ENCODE assay signal across 10 mouse cellular contexts in genomic region chr10:66994469-66994868, GRCm38 (mm10).
DNase-seq lines count a peak whose midpoint lies in the region; ATAC-seq lines count a peak whose summit lies in the region.
"Had no signal": no experiment of that assay in that cellular context is flagged by ENCODE, and none has a peak within 500 bp of the region (broad histone marks: within the 10 kb centered on the region; RNA-seq: fewer than 3 reads in every experiment).

No protein-coding gene starts in this region.

- peaks cover 14% of the 10 kb centered on the region for H3K4me1 ChIP-seq in heart, embryonic 12.5 days (replicated peaks)
- H3K4me1 ChIP-seq in neural tube, embryonic 13.5 days (replicated peaks) = peaks cover 17% of the 10 kb centered on the region
- peaks cover 11% of the 10 kb centered on the region for H3K4me1 ChIP-seq in neural tube, embryonic 15.5 days
- peaks cover 12% of the 10 kb centered on the region for H3K4me1 ChIP-seq in hindbrain, embryonic 12.5 days

- H3K27ac ChIP-seq in heart, embryonic 12.5 days (ENCODE audit: poor library complexity, severe bottlenecking) = peak overlapping the region; percentile 71
- peak overlapping the region; percentile 70 for H3K27ac ChIP-seq in neural tube, embryonic 13.5 days (replicated peaks)
- no peak overlapping the region for H3K27ac ChIP-seq in neural tube, embryonic 15.5 days (replicated peaks)
- H3K27ac ChIP-seq in hindbrain, embryonic 12.5 days = no peak overlapping the region

- ATAC-seq in heart, embryonic 12.5 days (ENCODE audit: insufficient number of reproducible peaks, low FRiP score) = peak; percentile 69
- ATAC-seq in neural tube, embryonic 13.5 days (ENCODE audit: low read depth) = peak; percentile 59; the same call in 1 of the 2 replicates
- ATAC-seq in neural tube, embryonic 15.5 days (ENCODE audit: low FRiP score) = no peak
- peak; percentile 40; the same call in 1 of the 2 replicates for ATAC-seq in hindbrain, embryonic 12.5 days (ENCODE audit: low FRiP score)
- ATAC-seq in CD4-positive, CD25-positive, alpha-beta regulatory T cell, adult 4 months = no peak
- ATAC-seq: inflammation-experienced regulatory T-cells, adult 6 months had no signal

- no peak overlapping the region for H3K4me3 ChIP-seq in heart, embryonic 12.5 days
- H3K4me3 ChIP-seq in neural tube, embryonic 13.5 days = no peak overlapping the region
- H3K4me3 ChIP-seq in neural tube, embryonic 15.5 days (replicated peaks) = no peak overlapping the region
- no peak overlapping the region for H3K4me3 ChIP-seq in hindbrain, embryonic 12.5 days

- H3K36me3 ChIP-seq in heart, embryonic 12.5 days = no peaks in the 10 kb centered on the region
- no peaks in the 10 kb centered on the region for H3K36me3 ChIP-seq in neural tube, embryonic 13.5 days
- no peaks in the 10 kb centered on the region for H3K36me3 ChIP-seq in neural tube, embryonic 15.5 days
- no peaks in the 10 kb centered on the region for H3K36me3 ChIP-seq in hindbrain, embryonic 12.5 days

- no peak overlapping the region for H3K9ac ChIP-seq in heart, embryonic 12.5 days
- no peak overlapping the region for H3K9ac ChIP-seq in neural tube, embryonic 13.5 days
- H3K9ac ChIP-seq in neural tube, embryonic 15.5 days (replicated peaks) = no peak overlapping the region
- no peak overlapping the region for H3K9ac ChIP-seq in hindbrain, embryonic 12.5 days

- no peak overlapping the region; the same call in none of the 2 replicates for H3K4me2 ChIP-seq in heart, embryonic 12.5 days
- no peak overlapping the region for H3K4me2 ChIP-seq in neural tube, embryonic 13.5 days
- no peak overlapping the region for H3K4me2 ChIP-seq in neural tube, embryonic 15.5 days
- no peak overlapping the region for H3K4me2 ChIP-seq in hindbrain, embryonic 12.5 days (replicated peaks)

- 47% methylated on average over 5 of the region's 5 CpGs for WGBS in heart, embryonic 12.5 days
- WGBS in neural tube, embryonic 13.5 days = 67% methylated on average over 5 of the region's 5 CpGs
- WGBS in neural tube, embryonic 15.5 days = 69% methylated on average over 5 of the region's 5 CpGs
- 71% methylated on average over 5 of the region's 5 CpGs for WGBS in hindbrain, embryonic 12.5 days

- H3K27me3 ChIP-seq in heart, embryonic 12.5 days (replicated peaks) = no peaks in the 10 kb centered on the region
- no peaks in the 10 kb centered on the region for H3K27me3 ChIP-seq in neural tube, embryonic 13.5 days
- no peaks in the 10 kb centered on the region for H3K27me3 ChIP-seq in neural tube, embryonic 15.5 days (replicated peaks)
- H3K27me3 ChIP-seq in hindbrain, embryonic 12.5 days = no peaks in the 10 kb centered on the region

- peaks cover 7% of the 10 kb centered on the region for H3K9me3 ChIP-seq in heart, embryonic 12.5 days (replicated peaks)
- H3K9me3 ChIP-seq in neural tube, embryonic 13.5 days = no peaks in the 10 kb centered on the region
- H3K9me3 ChIP-seq in neural tube, embryonic 15.5 days (replicated peaks) = no peaks in the 10 kb centered on the region
- peaks cover 8% of the 10 kb centered on the region; the same call in 1 of the 2 replicates for H3K9me3 ChIP-seq in hindbrain, embryonic 12.5 days (replicated peaks)

- DNase-seq in heart, adult 9 months (ENCODE audit: low spot score in 2 of 2) = no peak
- DNase-seq in testis, postnatal 14 days (ENCODE audit: low spot score) = peak; percentile 19
- DNase-seq in spleen, postnatal 4 days (ENCODE audit: low spot score in 2 of 2) = no peak
- DNase-seq: thymus, postnatal 4 days had no signal

Comparison
In these comparisons a context has a peak if more than half of its experiments do, and no peak if none do; other contexts are left out.
1. ATAC-seq: peak in heart, embryonic 12.5 days (single experiment), neural tube, embryonic 13.5 days (single experiment) and hindbrain, embryonic 12.5 days (single experiment); none in neural tube, embryonic 15.5 days (single experiment) and CD4-positive, CD25-positive, alpha-beta regulatory T cell, adult 4 months (single experiment).
2. H3K27ac ChIP-seq: peak in heart, embryonic 12.5 days (single experiment) and neural tube, embryonic 13.5 days (single experiment); none in neural tube, embryonic 15.5 days (single experiment) and hindbrain, embryonic 12.5 days (single experiment).